9 mouse cellular contexts compared by ENCODE assay signal in the genomic region with DNA sequence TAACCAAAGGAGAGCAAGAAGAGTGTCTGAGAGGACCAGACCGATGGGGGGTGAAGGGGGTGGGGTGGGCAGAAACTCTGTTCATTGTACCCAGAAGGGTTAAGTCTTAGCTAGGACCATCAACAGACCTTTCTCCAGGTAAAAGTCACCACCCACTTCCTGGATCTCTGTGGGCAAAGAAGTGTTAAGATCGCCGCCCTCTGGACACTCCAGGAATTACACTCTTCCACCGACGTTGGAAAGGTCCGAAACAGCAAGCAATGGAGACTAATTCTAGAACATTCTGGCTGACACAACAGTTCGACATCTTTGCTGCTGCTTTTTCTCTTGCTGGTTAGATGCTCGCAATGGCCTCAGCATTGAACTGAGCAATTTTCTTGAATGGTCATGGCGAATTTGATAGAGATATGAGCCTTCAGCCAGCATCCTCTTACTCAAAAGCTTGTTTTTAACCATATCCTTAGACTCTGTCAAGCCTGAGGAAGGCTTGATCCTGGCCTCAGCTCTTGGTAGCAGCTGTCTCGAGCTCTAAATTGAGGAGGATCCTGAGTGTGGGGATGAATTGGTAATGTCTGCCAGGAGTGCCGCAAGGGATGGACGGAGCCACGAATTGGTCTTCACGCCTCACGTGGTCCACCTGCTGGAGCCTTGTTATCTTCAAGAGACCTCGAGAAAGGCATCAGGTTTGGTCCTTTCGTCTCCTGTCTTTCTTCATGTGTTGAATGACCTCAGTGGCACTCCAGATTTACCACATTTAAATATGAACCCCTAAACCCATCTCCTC. TPM values are rescaled to one million over a fixed set of nuclear protein-coding genes. Genes with fewer than 3 reads are reported as not detected.
DNase-seq lines count a peak whose midpoint lies in the region; ATAC-seq and TF ChIP-seq lines count a peak whose summit lies in the region.
"Had no signal": no experiment of that assay in that cellular context is flagged by ENCODE, and none has a peak within 500 bp of the region (broad histone marks: within the 10 kb centered on the region; RNA-seq: fewer than 3 reads in every experiment).

No protein-coding gene starts in this region.

- H3K36me3 ChIP-seq in midbrain, postnatal 0 days (ENCODE audit: insufficient read depth, low read length): no peaks in the 10 kb centered on the region

- no peak overlapping the region for H3K9ac ChIP-seq in midbrain, postnatal 0 days (replicated peaks; ENCODE audit: low read length, poor library complexity, severe bottlenecking)

- H3K27me3 ChIP-seq in cerebellum, adult 2 months (ENCODE audit: control insufficient read depth, insufficient read depth, low read length): no peaks in the 10 kb centered on the region
- H3K27me3 ChIP-seq in midbrain, postnatal 0 days (ENCODE audit: insufficient read depth, low read length): no peaks in the 10 kb centered on the region

- intact Hi-C loops in left cerebral cortex, postnatal 14 days (cut with DNase I): loop anchor here (5.0 kb wide), 1 partner anchor 284 kb away; no protein-coding TSS in a partner anchor

- peak; percentile 42; the same call in 1 of the 2 replicates for TF ChIP-seq CTCF in cerebellum, adult 2 months (IDR thresholded peaks at IDR 0.05; ENCODE audit: borderline replicate concordance, insufficient read depth, low read depth, low read length)
- TF ChIP-seq CTCF in midbrain, postnatal 0 days (IDR thresholded peaks at IDR 0.05): peak; percentile 81

- 50% methylated on average over 17 of the region's 17 CpGs for WGBS in cerebellum, adult 2 months
- WGBS in midbrain, postnatal 0 days: 56% methylated on average over 17 of the region's 17 CpGs

- no peak for TF ChIP-seq POLR2A in cerebellum, adult 2 months (IDR thresholded peaks at IDR 0.05; ENCODE audit: borderline replicate concordance, insufficient read depth, low read length)

- no peaks in the 10 kb centered on the region for H3K4me1 ChIP-seq in cerebellum, adult 2 months (ENCODE audit: control insufficient read depth, insufficient read depth, low read length)
- H3K4me1 ChIP-seq in midbrain, postnatal 0 days (ENCODE audit: insufficient read depth, low read length): no peaks in the 10 kb centered on the region

- no peaks in the 10 kb centered on the region for H3K9me3 ChIP-seq in midbrain, postnatal 0 days (ENCODE audit: low read length)
- H3K9me3 ChIP-seq: megakaryocyte, embryonic 14.5 days had no signal

- DNase-seq in cerebellum, adult 2 months: no peak
- no peak for DNase-seq in cerebellum, adult 11-12 months
- peak; percentile 38 to 52 for DNase-seq in left cerebral cortex, postnatal 14 days (ENCODE audit: low spot score in 2 of 2)
- DNase-seq in left cerebral cortex, adult 11 months (ENCODE audit: low spot score): no peak
- DNase-seq in adrenal gland, postnatal 10 days: peak; percentile 65
- DNase-seq in kidney, postnatal 10 days: peak; percentile 66
- DNase-seq in midbrain, postnatal 0 days (ENCODE audit: low spot score): peak; percentile 44
- DNase-seq in urinary bladder, postnatal 36 days (ENCODE audit: low spot score in 2 of 2): peak; percentile 61 to 67

- H3K27ac ChIP-seq in cerebellum, adult 2 months (ENCODE audit: insufficient read depth, low read length): no peak overlapping the region
- H3K27ac ChIP-seq in midbrain, postnatal 0 days (ENCODE audit: low read depth, low read length): no peak overlapping the region

- H3K4me2 ChIP-seq in midbrain, postnatal 0 days (ENCODE audit: low read depth, low read length, poor library complexity, severe bottlenecking): no peak overlapping the region

- ATAC-seq in midbrain, postnatal 0 days (ENCODE audit: low FRiP score): no peak

- H3K4me3 ChIP-seq in cerebellum, adult 2 months (replicated peaks; ENCODE audit: insufficient read depth, low read depth, low read length): no peak overlapping the region
- no peak overlapping the region for H3K4me3 ChIP-seq in midbrain, postnatal 0 days (ENCODE audit: low read depth, low read length)

RNA-seq across cellular contexts. Expression of a gene that starts 19.7 kb away (rescaled TPM):
- polyA plus RNA-seq in cerebellum, adult 2 months (2012; rRNA removed): 0.49 and 0.52 TPM in 2 replicates
- total RNA-seq in left cerebral cortex, postnatal 14 days (2021): under 1 TPM; 0.35 to 0.40 TPM
- under 1 TPM; 0.45 to 0.61 TPM for total RNA-seq in adrenal gland, postnatal 10 days (2021)
- total RNA-seq in midbrain, postnatal 0 days (2014; rRNA removed): 0.22 and 0.28 TPM in 2 replicates
- 0.06 and 0.10 TPM in 2 replicates for polyA plus RNA-seq in midbrain, postnatal 0 days (2015; fragmentation: Nextera tagmentation; extraction: Ambion mirVana)

Comparison
In these comparisons a context has a peak if more than half of its experiments do, and no peak if none do; other contexts are left out.
1. DNase-seq: peak in left cerebral cortex, postnatal 14 days (2 of 2), adrenal gland, postnatal 10 days (single experiment), kidney, postnatal 10 days (single experiment), midbrain, postnatal 0 days (single experiment) and urinary bladder, postnatal 36 days (2 of 2); none in cerebellum, adult 2 months (0 of 2), cerebellum, adult 11-12 months (single experiment) and left cerebral cortex, adult 11 months (single experiment).